Mouse (Mus musculus) frontal cortex, postnatal 14 days (tissue): ENCODE measurements around the gene Ces1d.
"Not testable (repeated sequence)": the region's sequence is repeated elsewhere in the genome, so short reads cannot be mapped to it uniquely, and the experiment has no call there.

Source experiments
- DNase-seq, 2 experiments: peaks; one replicate each; pipeline ENCODE4 v3.0.0; 2022; ENCODE audit warnings: low spot score in 2 of 2

Gene Ces1d

DNA sequence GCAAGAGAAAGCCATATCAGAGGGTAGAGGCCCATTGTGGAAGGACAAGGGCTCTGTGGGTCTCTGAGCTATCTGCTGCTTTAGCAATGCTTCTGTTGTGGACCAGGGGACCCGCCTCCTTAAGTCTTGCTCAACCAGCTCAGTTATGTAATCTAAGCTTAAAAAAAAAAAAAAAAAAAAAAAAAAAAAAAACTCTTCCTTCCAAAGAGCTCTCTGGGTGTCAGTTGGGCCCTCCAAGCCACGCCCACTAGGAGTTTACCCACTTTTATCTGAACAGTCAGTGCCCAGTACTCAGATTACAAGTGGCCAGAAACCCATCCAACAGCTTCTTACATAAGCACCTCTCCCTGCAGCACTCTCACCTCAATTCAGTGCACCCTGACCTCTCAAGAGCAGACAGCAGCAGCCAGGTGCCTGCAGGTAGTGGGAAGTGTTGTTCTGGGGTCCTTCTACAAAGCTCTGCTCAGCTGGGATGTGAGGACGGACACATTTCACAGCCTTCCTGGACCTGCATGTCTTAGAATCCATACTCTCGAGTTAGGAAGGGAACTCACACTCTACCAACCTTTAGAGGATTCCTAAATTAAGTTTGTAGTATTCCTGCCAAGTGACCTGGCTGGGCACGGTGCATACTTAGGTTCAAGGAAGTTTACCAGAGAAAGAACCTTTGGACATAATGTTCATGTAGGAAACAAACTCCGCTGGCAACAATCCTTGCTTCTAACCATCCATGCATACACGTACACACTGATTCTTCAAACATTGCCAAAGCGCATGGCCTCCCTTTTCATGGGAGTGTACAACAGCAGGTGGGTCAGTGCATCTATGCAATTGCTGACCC is at the start of gene Ces1d:
Ces1d (minus strand) TSS at position 154 of the 841 bp plus-strand sequence.
- DNase-seq: no peak

DNA sequence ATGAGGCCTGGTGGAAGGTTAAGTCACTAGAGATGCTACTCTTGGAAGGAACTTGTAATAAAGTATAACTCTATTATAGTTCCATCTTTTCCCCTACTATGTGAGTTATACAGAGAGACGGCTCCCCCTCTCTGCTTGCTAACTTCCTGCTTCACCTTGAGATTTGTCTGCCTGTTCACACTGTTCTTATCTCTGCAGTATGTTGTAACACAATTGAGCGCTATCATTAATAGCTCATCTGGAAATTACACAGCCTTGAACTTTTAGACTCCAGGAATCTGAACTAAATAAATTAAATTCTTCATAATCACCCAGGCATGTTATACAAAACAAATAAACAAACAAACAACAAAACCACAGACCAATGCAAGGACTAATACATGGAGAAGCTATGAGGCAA is 48.4 kb upstream of the Ces1d start:
- DNase-seq: no peak

DNA sequence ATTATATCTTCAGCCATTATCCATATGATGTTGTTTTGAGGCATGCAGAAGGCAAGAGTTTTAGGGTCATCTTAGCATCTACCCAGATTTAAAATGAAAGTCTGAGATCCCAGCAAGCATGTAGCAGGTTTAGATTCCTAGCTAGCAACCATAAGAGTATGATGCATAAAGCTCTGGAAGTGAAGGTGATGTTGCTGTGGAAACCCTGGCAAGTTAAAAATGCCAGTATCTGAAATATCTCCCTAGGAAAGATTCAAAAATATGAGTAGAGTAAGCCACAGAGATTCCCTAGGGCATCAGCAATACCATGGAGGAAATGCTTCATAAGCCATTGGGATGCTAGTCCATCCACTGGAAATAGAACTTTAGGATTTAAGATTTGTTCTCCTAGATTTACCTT is 42.2 kb upstream of the Ces1d start:
- DNase-seq: no peak

DNA sequence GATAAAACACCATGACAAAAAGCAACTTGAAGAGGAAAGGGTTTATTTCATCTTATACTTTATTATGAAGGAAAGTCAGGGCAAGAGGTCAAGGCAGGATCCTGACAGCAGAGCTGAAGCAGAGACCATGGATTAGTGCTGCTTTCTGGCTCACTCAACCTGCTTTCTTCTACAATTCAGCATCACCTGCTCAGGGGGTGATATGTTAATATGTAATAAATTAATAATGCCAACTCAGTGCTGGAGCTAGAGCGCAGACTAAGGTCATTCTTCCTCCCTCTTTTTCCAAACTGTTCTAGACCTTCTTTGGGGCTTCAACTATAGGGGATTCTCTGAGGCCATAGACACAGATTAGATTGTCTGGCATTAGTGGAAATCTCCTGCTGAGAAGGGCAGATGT is 38.0 kb upstream of the Ces1d start:
- no peak for DNase-seq

DNA sequence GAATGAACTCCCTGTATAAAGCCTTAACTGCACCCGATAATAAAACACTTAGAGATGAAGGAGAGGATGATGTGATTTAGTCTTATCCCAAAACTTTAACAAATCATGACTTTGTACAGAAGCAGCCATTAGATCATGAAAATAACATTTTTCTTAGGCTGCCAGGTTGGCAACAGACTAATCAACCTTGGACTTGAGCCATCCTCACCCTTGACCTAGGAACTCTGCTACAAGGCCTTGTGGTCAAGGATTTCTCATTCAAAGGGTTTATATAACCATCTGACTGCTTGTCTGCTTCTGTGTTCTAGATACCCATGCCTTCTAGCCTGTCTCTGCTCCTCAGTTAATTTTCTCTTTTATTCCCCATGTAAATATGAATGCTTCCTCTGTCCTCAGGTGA is 37.1 kb upstream of the Ces1d start:
- no peak for DNase-seq

DNA sequence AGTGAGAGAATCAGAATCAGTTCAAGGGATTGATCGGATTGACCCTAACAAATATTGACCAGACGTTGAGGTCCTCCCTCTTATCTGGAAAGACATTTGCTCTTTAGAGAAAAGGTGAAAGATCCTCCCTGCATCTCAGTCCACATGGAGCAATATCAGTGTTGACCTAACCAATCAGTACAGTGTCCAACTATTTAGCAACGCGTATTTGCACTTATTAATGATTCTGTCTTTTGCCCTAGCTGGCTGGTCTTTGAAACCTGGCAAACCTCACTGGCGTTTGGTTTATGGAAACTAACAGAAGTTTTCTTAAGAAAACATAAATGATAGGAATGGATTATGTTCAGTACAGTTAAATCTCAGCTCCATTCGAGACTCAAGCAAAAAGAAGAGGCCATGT is 36.4 kb upstream of the Ces1d start:
- DNase-seq: no peak

DNA sequence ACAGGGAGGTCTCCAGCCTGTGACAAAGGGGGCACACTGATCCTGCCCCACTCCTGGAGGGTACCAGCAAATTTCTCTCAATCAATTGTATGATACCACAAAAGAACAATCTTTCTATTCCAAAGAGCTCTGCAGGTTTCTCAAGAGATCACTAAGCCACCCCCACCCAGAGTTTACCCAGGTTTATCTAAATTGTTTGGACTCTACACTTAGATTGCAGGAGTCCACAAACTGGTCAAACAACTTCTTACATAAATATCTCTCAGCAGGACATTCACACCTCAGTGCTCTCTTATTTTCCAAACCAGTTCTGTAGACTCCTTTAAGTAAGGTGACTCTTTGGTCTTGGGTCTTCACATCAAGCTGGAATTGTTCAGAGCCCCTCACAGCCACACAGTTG is 31.8 kb upstream of the Ces1d start, which contains the start of gene Ces1e:
Ces1e (minus strand) TSS at position 174 of the 400 bp plus-strand sequence.
- DNase-seq: no peak

DNA sequence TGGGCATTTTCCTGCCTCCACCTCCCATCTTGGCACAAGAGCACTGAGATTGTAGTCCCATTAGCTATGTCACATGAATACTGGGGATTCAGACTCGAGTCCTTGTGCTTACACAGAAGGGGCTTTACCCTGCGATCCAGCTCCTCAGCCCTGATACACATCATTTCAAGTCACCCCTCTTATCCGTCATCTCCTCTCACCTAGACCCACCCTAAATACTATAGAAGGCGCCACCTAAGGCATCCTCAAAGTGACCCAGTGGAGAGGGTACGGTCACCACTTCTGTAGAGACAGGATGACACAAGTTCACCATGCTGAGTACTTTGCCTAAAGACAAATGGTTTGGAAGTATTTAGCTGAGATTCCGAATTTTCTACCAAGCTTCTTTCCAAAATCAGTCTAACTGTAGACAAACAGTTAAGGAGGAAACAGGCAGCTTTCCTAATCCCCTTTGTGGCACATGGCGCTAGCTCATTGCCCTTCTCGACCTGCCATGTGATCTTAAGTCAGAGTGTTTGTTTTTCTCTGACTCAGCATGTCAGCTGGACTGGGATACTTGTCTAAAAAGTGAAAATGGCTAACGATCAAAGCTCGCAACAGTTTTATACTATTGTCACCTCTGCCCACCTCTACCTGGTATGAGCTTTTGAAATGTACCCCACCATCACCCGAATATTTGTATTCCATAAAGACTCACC is 31.2 kb upstream of the Ces1d start:
- DNase-seq: no peak

DNA sequence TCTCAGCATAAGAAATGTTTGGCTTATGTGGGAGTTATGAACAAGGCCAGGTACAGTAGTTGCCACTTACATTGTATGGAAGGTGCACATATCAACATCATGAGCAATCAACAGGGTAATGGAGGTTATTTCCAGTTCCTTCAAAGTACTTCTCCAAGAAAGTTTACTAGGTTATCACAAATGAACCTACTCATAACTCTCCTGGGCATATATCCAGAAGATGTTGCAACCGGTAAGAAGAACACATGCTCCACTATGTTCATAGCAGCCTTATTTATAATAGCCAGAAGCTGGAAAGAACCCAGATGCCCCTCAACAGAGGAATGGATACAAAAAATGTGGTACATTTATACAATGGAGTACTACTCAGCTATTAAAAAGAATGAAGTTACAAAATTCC is 28.8 kb upstream of the Ces1d start:
- DNase-seq: not testable (repeated sequence)

DNA sequence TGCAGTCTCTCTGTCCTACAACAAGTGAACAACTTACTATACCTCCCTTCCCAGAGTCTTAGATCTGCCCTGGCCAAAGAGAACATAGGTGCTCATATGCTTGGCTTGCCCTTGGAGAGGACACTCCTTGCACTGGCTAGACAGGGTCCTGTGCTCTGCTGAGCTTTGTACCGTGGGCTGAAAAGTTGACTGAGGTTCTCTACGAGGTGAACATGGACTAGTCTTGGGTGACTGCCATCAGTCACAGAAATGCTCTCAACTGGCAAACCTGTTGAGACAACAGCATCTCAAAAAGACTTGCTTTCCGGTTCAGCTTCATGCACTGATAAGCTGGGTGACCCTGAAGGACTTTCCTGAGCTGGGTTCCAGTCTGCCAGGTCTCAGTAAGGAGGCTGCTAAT is 24.3 kb upstream of the Ces1d start:
- DNase-seq: no peak

DNA sequence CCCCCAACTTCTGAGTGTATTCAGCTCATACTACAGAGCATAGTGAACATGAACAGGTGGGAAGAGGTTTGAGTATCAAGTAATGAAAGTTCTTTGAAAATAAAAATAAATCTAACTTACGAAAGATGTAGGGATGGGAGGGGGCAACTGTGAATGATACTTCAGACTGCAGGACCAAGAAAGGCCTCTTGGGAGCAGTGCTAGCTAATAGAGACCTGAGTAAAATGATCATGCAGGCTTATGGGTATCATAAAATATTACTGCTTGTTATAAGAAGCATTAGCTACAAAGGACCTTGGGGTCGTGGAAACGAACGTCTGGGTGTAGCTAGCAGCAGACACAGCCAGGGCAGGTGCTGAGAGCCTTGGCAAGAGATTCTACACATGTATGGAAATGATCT is 20.2 kb upstream of the Ces1d start:
- DNase-seq: no peak

DNA sequence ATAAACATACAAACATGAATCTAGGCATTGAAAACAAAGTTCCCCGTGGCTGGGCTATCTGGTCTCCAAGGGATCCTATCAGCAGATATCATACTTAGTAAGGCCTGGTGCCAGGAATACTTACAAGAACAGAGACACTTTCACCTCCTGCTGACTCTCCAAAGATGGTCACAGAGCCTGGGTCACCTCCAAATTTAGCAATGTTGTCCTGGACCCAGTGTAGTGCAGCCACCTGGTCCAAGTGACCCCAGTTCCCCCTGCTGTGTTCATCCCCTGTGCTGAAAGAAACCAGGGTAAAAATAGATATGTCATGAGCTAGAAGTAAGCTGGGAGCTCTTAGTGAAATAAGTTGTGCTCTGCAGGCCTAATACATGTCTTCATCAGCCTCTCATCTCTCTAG is 19.7 kb upstream of the Ces1d start:
- no peak for DNase-seq

DNA sequence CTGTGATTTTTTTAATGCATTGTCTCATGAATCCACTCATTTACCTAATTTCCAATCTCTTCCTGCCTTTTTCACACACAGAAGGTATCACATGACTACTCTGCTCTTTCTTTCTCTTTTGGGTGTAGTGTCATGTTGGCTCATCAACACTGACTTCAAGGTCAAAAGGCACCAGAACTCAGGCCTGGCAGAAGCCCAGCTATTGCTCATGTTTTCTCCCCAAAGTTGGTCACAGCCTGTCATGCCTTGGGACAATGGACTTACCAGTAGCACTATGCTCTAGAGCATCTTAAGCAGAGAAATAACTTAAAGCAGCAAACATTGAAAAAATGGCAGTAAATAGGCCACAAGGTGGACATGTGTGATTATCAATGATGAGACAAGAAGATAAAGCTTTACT is 13.5 kb upstream of the Ces1d start:
- DNase-seq: no peak

DNA sequence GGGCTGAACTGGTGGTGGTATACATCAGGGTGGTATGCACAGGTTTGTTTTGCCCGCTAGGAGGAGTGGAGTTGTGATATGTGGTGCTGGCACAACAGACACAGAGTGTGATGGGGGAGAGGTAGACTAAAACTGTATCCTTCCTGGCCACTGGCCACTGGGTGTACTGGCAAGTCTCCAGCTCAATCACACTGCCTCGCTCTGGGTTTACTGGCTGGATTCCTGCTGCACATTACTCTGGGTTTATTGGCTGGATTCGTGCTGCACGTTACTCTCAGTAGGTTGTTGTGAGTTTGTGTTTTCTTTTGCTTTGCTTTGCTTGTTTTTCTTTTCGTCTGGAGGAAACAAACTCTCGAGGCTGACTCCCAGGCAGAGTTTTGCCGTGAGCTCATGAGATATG is 1.5 kb upstream of the Ces1d start:
- DNase-seq: not testable (repeated sequence)

DNA sequence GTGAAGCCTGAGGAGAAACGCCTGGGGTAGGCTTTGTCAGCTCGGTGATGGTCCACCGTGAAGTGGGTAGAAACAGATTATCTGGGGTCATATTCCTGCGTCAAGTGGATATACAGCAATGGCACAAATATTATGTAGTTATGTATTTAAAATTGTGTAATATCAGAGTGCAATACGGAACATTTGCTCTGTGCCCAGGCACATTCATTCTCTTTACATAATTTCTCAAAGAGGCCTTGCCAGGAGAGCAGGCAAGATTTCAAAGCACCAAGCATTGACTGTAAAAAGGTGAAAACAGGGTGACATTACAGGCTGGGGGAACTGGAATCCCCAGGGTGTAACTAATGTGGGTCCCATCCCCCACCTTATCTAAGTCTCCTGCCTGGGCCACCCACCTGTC is 1.2 kb downstream of the Ces1d start:
- DNase-seq: no peak

DNA sequence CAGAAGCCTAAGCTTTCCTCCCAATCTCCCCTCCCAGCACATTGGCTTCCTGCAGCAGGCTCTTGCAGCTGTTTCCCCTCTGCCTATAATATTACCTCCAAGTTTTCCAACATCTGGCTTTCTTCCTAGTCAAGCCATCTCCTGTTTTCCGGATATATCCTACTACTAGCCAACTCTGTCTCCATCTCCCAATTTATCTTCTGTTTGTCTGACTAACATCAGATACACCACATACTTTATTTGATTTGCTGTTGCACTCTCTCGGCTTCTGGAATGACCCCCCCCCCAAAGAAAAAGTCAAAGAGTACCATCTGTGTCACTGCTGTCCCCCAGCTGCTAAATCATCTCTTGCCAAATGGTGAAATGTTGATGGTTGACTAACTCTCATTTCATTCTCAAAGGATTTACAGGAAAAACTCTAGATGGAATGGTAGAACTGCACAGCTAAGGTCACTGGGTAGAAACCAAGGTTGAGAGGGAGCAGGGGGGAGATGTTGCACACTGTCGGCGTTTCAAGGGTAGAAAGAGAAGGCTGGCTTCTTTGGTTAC is 17.0 kb downstream of the Ces1d start:
- no peak for DNase-seq

DNA sequence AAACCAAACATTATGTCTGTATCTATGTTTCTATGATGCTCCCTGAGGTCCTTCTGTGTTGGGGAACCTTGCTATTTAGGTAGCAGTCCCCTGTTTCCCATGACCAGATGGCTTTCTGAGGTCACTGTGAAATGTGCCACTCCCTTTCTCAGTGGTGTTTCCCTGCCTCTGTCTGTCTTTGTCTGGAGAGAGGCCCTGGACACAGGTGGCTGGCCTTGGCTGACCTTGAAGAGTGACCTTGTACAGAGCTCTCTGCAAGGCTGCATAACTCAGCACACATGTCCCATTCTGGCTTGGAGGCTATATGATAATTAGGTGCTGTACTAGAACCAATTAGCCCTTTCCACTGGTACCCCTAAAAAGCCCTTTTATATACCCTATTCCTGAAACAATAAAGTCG is 21.0 kb downstream of the Ces1d start:
- no peak for DNase-seq

DNA sequence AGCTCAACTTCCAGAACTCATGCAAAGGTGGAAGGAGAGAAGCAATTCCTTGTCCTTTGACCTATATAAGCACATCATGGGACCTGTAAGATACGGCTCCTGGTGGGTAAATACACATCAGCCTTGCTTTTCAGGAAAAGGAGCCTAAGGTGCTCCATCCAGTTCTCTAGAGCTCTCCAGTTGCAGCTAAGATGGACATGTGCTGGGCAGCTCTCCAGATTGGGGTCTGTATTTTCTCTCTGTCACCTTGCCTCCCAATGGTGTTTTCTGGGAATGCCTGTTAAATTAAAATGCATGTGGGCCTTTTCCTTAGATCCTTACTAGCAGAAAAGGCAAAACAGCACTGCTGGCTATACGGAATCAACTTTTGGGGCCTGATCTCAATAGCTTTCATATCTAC is 23.1 kb downstream of the Ces1d start:
- no peak for DNase-seq

DNA sequence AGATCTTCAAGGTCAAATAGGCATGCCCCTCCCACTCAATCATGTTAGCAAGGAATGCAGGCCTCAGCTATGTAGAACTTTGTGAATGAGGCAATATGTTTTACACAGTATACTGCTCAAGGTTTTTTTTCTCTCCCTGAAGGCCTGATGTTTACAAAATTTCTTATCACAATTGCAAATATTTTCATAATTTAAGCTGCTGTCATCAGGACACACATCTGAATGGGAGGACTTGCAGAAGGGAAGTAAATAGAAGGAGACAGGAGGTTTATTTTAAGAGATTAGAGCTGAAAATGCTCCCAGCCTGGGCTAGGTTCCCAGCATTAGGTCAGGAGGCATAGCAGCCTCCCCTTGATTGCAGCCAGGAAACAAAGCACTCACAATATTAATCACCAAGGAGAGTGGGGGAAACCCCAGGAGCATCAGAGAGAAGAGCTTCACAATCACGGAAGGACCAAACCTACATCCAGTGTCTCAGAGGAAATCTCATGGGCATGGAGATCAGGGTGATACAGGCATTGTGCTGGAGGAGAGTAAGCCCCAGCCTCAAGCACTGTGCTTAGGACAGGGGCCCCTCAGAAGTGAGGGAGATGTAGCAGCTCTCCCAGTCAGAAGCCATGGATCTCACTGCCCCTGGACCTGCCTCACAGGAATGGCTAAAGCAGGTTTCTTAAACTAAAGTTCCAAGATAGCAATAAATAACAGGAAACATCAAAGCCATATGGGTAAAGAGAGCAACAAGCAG is 25.6 kb downstream of the Ces1d start:
- no peak for DNase-seq

DNA sequence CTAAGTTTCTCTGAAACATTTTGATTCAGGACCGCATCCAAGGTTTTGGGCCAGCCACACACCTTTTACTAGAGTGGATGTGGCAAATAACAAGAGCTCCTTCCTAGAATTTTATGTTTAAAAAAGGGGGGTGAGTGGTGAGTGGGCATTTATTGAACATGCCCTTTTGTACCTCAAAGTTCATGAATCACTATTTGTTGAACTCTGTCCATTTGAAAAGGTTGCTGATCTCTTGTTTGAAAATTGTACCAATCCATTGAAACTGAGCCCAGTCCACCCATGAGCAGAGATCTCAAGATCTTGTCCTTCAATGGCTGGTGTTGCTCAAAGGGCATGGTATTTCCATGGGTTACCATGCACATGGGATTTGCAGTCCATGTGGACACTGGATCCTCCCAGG is 34.3 kb downstream of the Ces1d start:
- DNase-seq: no peak

DNA sequence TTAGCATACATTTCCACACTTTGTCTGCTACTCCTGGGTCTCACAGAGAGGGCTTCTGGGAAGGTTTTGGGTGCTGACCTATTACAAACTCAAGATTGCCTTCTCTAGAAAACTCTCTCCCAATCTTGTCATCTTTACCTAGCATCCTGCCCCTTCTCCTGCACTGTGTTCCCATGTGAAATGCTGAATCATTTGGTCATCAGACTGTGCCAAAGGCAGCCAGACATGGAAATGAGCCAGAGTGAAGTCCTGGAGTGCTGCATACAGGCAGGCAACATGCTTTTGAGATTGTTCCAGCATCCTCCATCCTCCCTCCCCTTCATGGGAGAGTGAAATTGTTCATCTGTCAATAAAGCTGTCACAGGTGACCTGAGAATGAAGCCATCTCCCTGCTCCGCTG is 46.2 kb downstream of the Ces1d start:
- no peak for DNase-seq

DNA sequence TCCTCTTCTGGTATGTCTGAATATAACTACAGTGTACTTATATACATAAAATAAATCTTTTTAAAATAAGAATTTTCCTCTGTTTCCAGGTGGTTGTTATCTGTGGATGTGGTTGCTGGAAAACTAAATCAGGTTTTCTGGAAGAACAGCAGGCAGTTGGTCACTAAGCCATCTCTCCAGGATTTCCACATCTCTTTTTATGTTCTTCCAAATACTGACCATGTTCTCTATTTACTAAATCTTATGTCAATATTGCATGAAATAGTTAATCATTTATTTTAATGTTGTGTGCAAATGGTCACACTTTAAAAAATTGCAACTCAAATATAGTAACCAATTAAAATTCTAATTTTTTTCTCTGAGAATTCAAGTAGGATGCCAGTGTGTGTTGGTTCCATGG is 50.3 kb downstream of the Ces1d start:
- no peak for DNase-seq
